Mouse (Mus musculus) MEL (cell line): ENCODE results near the gene Schip1. TPM values are rescaled to one million over a fixed set of nuclear protein-coding genes. Genes with fewer than 3 reads are reported as not detected.

Experiments used
- DNase-seq: peaks from one replicate; pipeline ENCODE4 v3.0.0; 2011; ENCODE audit warnings: low read depth, low spot score
- H3K27ac ChIP-seq: 2 replicates; pipeline ENCODE4 v1.5.1; 2012; ENCODE audit warnings: low read depth, mild to moderate bottlenecking, control low read depth, low read length, moderate library complexity; ENCODE audit not compliant: control insufficient read depth
- H3K27me3 ChIP-seq, 2 experiments: fragments of 150-350 bp in 1 of 2; sonication (generic) in 1 of 2; 2 replicates each; pipeline ENCODE4 v1.6.1; 2012; ENCODE audit warnings: low read length in 2 of 2, mild to moderate bottlenecking in 2 of 2, improper control_type of control experiment in 1 of 2, moderate library complexity in 1 of 2; ENCODE audit not compliant: insufficient read depth in 2 of 2, control insufficient read depth in 1 of 2
- H3K36me3 ChIP-seq, 2 experiments: 2 replicates each; pipeline ENCODE4 v1.6.1; 2012 to 2014; ENCODE audit warnings: low read length in 2 of 2, improper control_type of control experiment in 1 of 2, inconsistent platforms in 1 of 2, mild to moderate bottlenecking in 1 of 2; ENCODE audit not compliant: insufficient read depth in 2 of 2, control insufficient read depth in 1 of 2
- H3K4me1 ChIP-seq, 2 experiments: fragments of 150-350 bp in 1 of 2; sonication (generic) in 1 of 2; 2 replicates each; pipeline ENCODE4 v1.6.1; 2012; ENCODE audit warnings: low read length in 2 of 2, improper control_type of control experiment in 1 of 2, mild to moderate bottlenecking in 1 of 2; ENCODE audit not compliant: insufficient read depth in 2 of 2, control insufficient read depth in 1 of 2
- H3K4me3 ChIP-seq, 2 experiments: fragments of 150-350 bp in 1 of 2; sonication (generic) in 1 of 2; 2 replicates each; pipeline ENCODE4 v1.5.1; 2012; ENCODE audit warnings: low read depth in 2 of 2, low read length in 2 of 2, mild to moderate bottlenecking in 2 of 2, moderate library complexity in 2 of 2, control low read depth in 1 of 2, improper control_type of control experiment in 1 of 2; ENCODE audit not compliant: control insufficient read depth in 1 of 2, insufficient read depth in 1 of 2
- H3K79me2 ChIP-seq: 2 replicates; pipeline ENCODE4 v1.6.1; 2012; ENCODE audit warnings: mild to moderate bottlenecking, low read length, moderate library complexity; ENCODE audit not compliant: control insufficient read depth, poor library complexity, insufficient read depth
- H3K9ac ChIP-seq: 2 replicates; pipeline ENCODE4 v1.6.1; 2012; ENCODE audit warnings: low read depth, mild to moderate bottlenecking, control low read depth, low read length, moderate library complexity; ENCODE audit not compliant: control insufficient read depth, poor library complexity, severe bottlenecking
- H3K9me3 ChIP-seq: fragments of 150-350 bp; sonication (generic); replicated peaks from 2 replicates; pipeline ENCODE4 v1.6.1; 2012; ENCODE audit warnings: mild to moderate bottlenecking, low read length, improper control_type of control experiment, moderate library complexity; ENCODE audit not compliant: insufficient read depth
- CHD2 ChIP-seq: IDR thresholded peaks from 2 replicates; pipeline ENCODE4 v1.6.1; 2011; ENCODE audit warnings: low read length, improper control_type of control experiment
- CTCF ChIP-seq, 3 experiments: IDR thresholded peaks in 2 of 3; conservative IDR thresholded peaks in 1 of 3; 2 replicates each; pipeline ENCODE4 v1.5.1; 2011 to 2012; ENCODE audit warnings: low read length in 3 of 3, low read depth in 2 of 3, mild to moderate bottlenecking in 2 of 3, improper control_type of control experiment in 1 of 3, inconsistent platforms in 1 of 3, mixed read lengths in 1 of 3, moderate library complexity in 1 of 3; ENCODE audit not compliant: control insufficient read depth in 1 of 3, insufficient read depth in 1 of 3, poor library complexity in 1 of 3, severe bottlenecking in 1 of 3
- ELF1 ChIP-seq: IDR thresholded peaks from 2 replicates; pipeline ENCODE4 v1.6.1; 2014; ENCODE audit warnings: low read depth, mild to moderate bottlenecking, inconsistent platforms, low read length, improper control_type of control experiment, moderate library complexity
- ETS1 ChIP-seq: IDR thresholded peaks from 2 replicates; pipeline ENCODE4 v1.6.1; 2012; ENCODE audit warnings: low read depth, mild to moderate bottlenecking, inconsistent platforms, low read length, improper control_type of control experiment, moderate library complexity
- GABPA ChIP-seq: IDR thresholded peaks from 2 replicates; pipeline ENCODE4 v1.6.1; 2012; ENCODE audit warnings: low read depth, mild to moderate bottlenecking, inconsistent platforms, low read length, improper control_type of control experiment, moderate library complexity
- HCFC1 ChIP-seq: IDR thresholded peaks from 2 replicates; pipeline ENCODE4 v1.6.1; 2012; ENCODE audit warnings: low read depth, mild to moderate bottlenecking, inconsistent platforms, low read length, improper control_type of control experiment, moderate library complexity
- MAFK ChIP-seq: IDR thresholded peaks from 2 replicates; pipeline ENCODE4 v1.6.1; 2011; ENCODE audit warnings: low read depth, mild to moderate bottlenecking, low read length, improper control_type of control experiment, borderline replicate concordance
- MAZ ChIP-seq: IDR thresholded peaks from 2 replicates; pipeline ENCODE4 v1.6.1; 2012; ENCODE audit warnings: low read depth, mild to moderate bottlenecking, inconsistent platforms, low read length, improper control_type of control experiment
- MYC ChIP-seq: IDR thresholded peaks from 2 replicates; pipeline ENCODE4 v1.6.1; 2011; ENCODE audit warnings: low read depth, mild to moderate bottlenecking, low read length, improper control_type of control experiment, moderate library complexity
- NELFE ChIP-seq: IDR thresholded peaks from 2 replicates; pipeline ENCODE4 v1.6.1; 2011; ENCODE audit warnings: low read depth, low read length, improper control_type of control experiment
- NRF1 ChIP-seq: IDR thresholded peaks from 2 replicates; pipeline ENCODE4 v1.6.1; 2014; ENCODE audit warnings: low read depth, mild to moderate bottlenecking, inconsistent platforms, low read length, improper control_type of control experiment, moderate library complexity; ENCODE audit not compliant: poor library complexity, insufficient read depth, severe bottlenecking
- RCOR1 ChIP-seq: IDR thresholded peaks from 2 replicates; pipeline ENCODE4 v1.6.1; 2012; ENCODE audit warnings: low read depth, mild to moderate bottlenecking, inconsistent platforms, low read length, improper control_type of control experiment
- SIN3A ChIP-seq: IDR thresholded peaks from 2 replicates; pipeline ENCODE4 v1.6.1; 2012; ENCODE audit warnings: low read length, improper control_type of control experiment, inconsistent platforms
- SMC3 ChIP-seq: IDR thresholded peaks from 2 replicates; pipeline ENCODE4 v1.6.1; 2011; ENCODE audit warnings: low read depth, low read length, improper control_type of control experiment
- TBP ChIP-seq: IDR thresholded peaks from 2 replicates; pipeline ENCODE4 v1.8.0; 2011; ENCODE audit warnings: low read depth, low read length, improper control_type of control experiment
- TCF12 ChIP-seq: IDR thresholded peaks from 2 replicates; pipeline ENCODE4 v1.6.1; 2014; ENCODE audit warnings: low read depth, mild to moderate bottlenecking, inconsistent platforms, low read length, improper control_type of control experiment, moderate library complexity
- USF1 ChIP-seq: IDR thresholded peaks from 2 replicates; pipeline ENCODE4 v1.6.1; 2014; ENCODE audit warnings: low read depth, mild to moderate bottlenecking, inconsistent platforms, low read length, improper control_type of control experiment, moderate library complexity
- USF2 ChIP-seq, 2 experiments: IDR thresholded peaks; 2 replicates each; pipeline ENCODE4 v1.6.1; 2011 to 2012; ENCODE audit warnings: improper control_type of control experiment in 2 of 2, low read length in 2 of 2, borderline replicate concordance in 1 of 2, inconsistent platforms in 1 of 2, low read depth in 1 of 2, mild to moderate bottlenecking in 1 of 2; ENCODE audit not compliant: insufficient read depth in 1 of 2
- ZKSCAN1 ChIP-seq: IDR thresholded peaks from 2 replicates; pipeline ENCODE4 v1.6.1; 2012; ENCODE audit warnings: low read depth, mild to moderate bottlenecking, inconsistent platforms, low read length, improper control_type of control experiment, moderate library complexity
- ZMIZ1 ChIP-seq: IDR thresholded peaks from 2 replicates; pipeline ENCODE4 v1.6.1; 2012; ENCODE audit warnings: low read depth, mild to moderate bottlenecking, inconsistent platforms, low read length, improper control_type of control experiment, moderate library complexity
- ZNF384 ChIP-seq: IDR thresholded peaks from 2 replicates; pipeline ENCODE4 v1.6.1; 2012; ENCODE audit warnings: low read depth, mild to moderate bottlenecking, inconsistent platforms, low read length, improper control_type of control experiment
- polyA plus RNA-seq, 2 experiments: library from polyadenylated mRNA; stranded (reverse) in 1 of 2; unstranded in 1 of 2; fragments of >175 nt in 1 of 2; fragments of >200 nt in 1 of 2; gene quantifications; 2 replicates each; pipeline versions ENCODE4 v1.2.1 to v1.2.4; 2012; ENCODE audit warnings: low replicate concordance in 2 of 2, low read depth in 1 of 2; ENCODE audit not compliant: insufficient read length in 2 of 2, insufficient read depth in 1 of 2, missing spikeins in 1 of 2
- total RNA-seq: library from RNA; depleted of rRNA; stranded (reverse); fragments of 300-350 nt; gene quantifications from 2 replicates; pipeline ENCODE4 v1.2.3, GENCODE M21; 2012; rRNA removed

Schip1 gene
- total RNA-seq (12.4 and 14.5 TPM in 2 replicates), polyA plus RNA-seq (10 to 100 TPM in 1 of 2 experiments, not detected in 1; 10.1 TPM)

- H3K27ac ChIP-seq, result no peak within 1 kb of the TSS
- no peak within 1 kb of the TSS for H3K4me3 ChIP-seq
- no peaks in the 10 kb centered on the region for H3K9me3 ChIP-seq
- no peaks in the 10 kb centered on the region for H3K36me3 ChIP-seq
- no peaks in the 10 kb centered on the region for H3K4me1 ChIP-seq
- H3K27me3 ChIP-seq, result no peaks in the 10 kb centered on the region; a peak in 1 of 4 replicates
- TF ChIP-seq ETS1 (no peak), USF2 (IDR thresholded peaks at IDR 0.05; ENCODE audit: borderline replicate concordance in 1 of 2, insufficient read depth in 1 of 2, low read depth in 1 of 2, low read length in 2 of 2) (no peak), ELF1 (no peak), ZNF384 (no peak)
- H3K9ac ChIP-seq, result no peak within 1 kb of the TSS
- H3K79me2 ChIP-seq, result no peaks in the 10 kb centered on the region
- DNase-seq, result no peak
Measured at GRCm38 (mm10) chr3:68064731-68065130, at the start of gene Schip1. Gene Schip1, plus strand, starts transcription at chr3:68064802.

- no peak for DNase-seq
- H3K27me3 ChIP-seq, result no peaks in the 10 kb centered on the region
- no peak for TF ChIP-seq ELF1
- TF ChIP-seq HCFC1, result no peak
- TF ChIP-seq ZMIZ1, result no peak
- TF ChIP-seq GABPA, result no peak
- no peak for TF ChIP-seq SMC3
- no peak for TF ChIP-seq USF2 (IDR thresholded peaks at IDR 0.05; ENCODE audit: borderline replicate concordance in 1 of 2, insufficient read depth in 1 of 2, low read depth in 1 of 2, low read length in 2 of 2)
- no peak for TF ChIP-seq USF1
- no peak for TF ChIP-seq RCOR1
- TF ChIP-seq NRF1, result no peak
- TF ChIP-seq CTCF (IDR thresholded peaks at IDR 0.05 in 2 of 3, conservative IDR thresholded peaks at IDR 0.05 in 1 of 3; ENCODE audit: control insufficient read depth in 1 of 3, insufficient read depth in 1 of 3, low read depth in 2 of 3, low read length in 3 of 3, poor library complexity in 1 of 3, severe bottlenecking in 1 of 3), result no peak
- no peak for TF ChIP-seq SIN3A
- TF ChIP-seq TBP, result no peak
- no peak for TF ChIP-seq TCF12
- no peak for TF ChIP-seq MYC
- no peak for TF ChIP-seq MAFK
- no peak for TF ChIP-seq CHD2
- no peak for TF ChIP-seq ZNF384
- TF ChIP-seq MAZ, result no peak
- TF ChIP-seq ZKSCAN1, result no peak
- no peak for TF ChIP-seq NELFE
Measured at GRCm38 (mm10) chr3:68015786-68016185, 48.8 kb upstream of the Schip1 start.

More at GRCm38 (mm10) chr3:68015786-68016185, 48.8 kb upstream of the Schip1 start:
- Histone ChIP-seq H3K9ac (no peak overlapping the region), H3K27ac (no peak overlapping the region), H3K9me3 (no peaks in the 10 kb centered on the region), H3K4me1 (no peaks in the 10 kb centered on the region), H3K4me3 (no peak overlapping the region), H3K79me2 (no peaks in the 10 kb centered on the region), H3K36me3 (no peaks in the 10 kb centered on the region)
